Mouse (Mus musculus) small intestine, adult 2 months (tissue): ENCODE results near the gene Ehd2.

Source experiments
- CTCF ChIP-seq: fragments of 200-500 bp; IDR thresholded peaks from 2 replicates; pipeline ENCODE4 v1.5.1; 2012; ENCODE audit warnings: low read depth, mild to moderate bottlenecking, control low read depth, inconsistent platforms, low read length, moderate library complexity, mixed read lengths; ENCODE audit not compliant: insufficient replicate concordance, insufficient read length; ENCODE audit errors: extremely low read depth
- POLR2A ChIP-seq: fragments of 200-500 bp; IDR thresholded peaks from 2 replicates; pipeline ENCODE4 v1.6.1; 2012; ENCODE audit warnings: low read depth, mild to moderate bottlenecking, control low read depth, inconsistent platforms, low read length, moderate library complexity

DNA sequence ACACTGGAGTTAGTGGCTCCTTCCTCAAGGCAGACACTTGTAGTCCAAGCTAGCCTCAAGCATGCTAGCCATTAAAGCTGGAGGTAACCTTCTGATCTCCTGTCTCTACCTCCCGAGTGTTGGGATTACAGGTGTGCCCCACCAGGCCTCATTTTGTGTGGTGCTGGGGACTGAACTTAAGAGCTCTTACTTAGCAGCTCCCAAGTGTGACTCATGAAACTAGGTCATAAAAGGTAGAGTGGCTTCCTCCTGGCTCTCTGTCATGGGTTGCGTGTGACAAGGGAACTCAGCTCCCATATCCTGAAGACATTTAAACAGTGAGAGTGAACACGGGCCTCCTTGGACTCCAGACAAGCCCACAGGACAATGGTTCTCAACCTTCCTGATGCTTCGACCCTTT lies 26.4 kb upstream of the Ehd2 start:
- TF ChIP-seq CTCF (no peak), POLR2A (no peak)
